Mouse (Mus musculus): ENCODE data around the gene Mif. TPM values are rescaled to one million over a fixed set of nuclear protein-coding genes. Genes with fewer than 3 reads are reported as not detected.

Mif gene
- total and polyA plus RNA-seq, 2 experiments = 211 to 1,462 TPM

GRCm38 (mm10) chr10:75880351-75880750, 20.3 kb upstream of the Mif start:
- no peak for DNase-seq (ENCODE audit: extremely low read depth, low read depth, low spot score)
- H3K4me3 ChIP-seq (ENCODE audit: insufficient read depth, low read depth, low read length) = no peak overlapping the region
- TF ChIP-seq CTCF (IDR thresholded peaks at IDR 0.05; ENCODE audit: low read depth, low read length) = no peak
- no peak for TF ChIP-seq POLR2A (IDR thresholded peaks at IDR 0.05; ENCODE audit: extremely low read depth, insufficient read depth, low read length)
- no peaks in the 10 kb centered on the region for H3K36me3 ChIP-seq (ENCODE audit: control insufficient read depth, insufficient read depth, low read length)
- H3K9ac ChIP-seq (ENCODE audit: low read depth, low read length) = no peak overlapping the region
- H3K4me1 ChIP-seq (ENCODE audit: control insufficient read depth, insufficient read depth, low read length) = peaks cover 6% of the 10 kb centered on the region; the same call in 1 of the 2 replicates
- no peak overlapping the region for H3K27ac ChIP-seq (replicated peaks; ENCODE audit: insufficient read depth, low read depth, low read length)
- no peaks in the 10 kb centered on the region for H3K79me2 ChIP-seq (ENCODE audit: control insufficient read depth, insufficient read depth, low read length)
- no peaks in the 10 kb centered on the region for H3K27me3 ChIP-seq (ENCODE audit: control insufficient read depth, insufficient read depth, low read length)
- 95% methylated on average over 10 of the region's 10 CpGs for WGBS

GRCm38 (mm10) chr10:75878836-75879235, 18.8 kb upstream of the Mif start:
- no peaks in the 10 kb centered on the region for H3K36me3 ChIP-seq (ENCODE audit: control insufficient read depth, insufficient read depth, low read length)
- H3K79me2 ChIP-seq (ENCODE audit: control insufficient read depth, insufficient read depth, low read length) = no peaks in the 10 kb centered on the region
- TF ChIP-seq POLR2A (IDR thresholded peaks at IDR 0.05; ENCODE audit: extremely low read depth, insufficient read depth, low read length) (no peak), CTCF (IDR thresholded peaks at IDR 0.05; ENCODE audit: low read depth, low read length) (no peak)
- H3K4me3 ChIP-seq (ENCODE audit: insufficient read depth, low read depth, low read length) = no peak overlapping the region
- DNase-seq (ENCODE audit: extremely low read depth, low read depth, low spot score) = peak; percentile 53
- no peaks in the 10 kb centered on the region for H3K27me3 ChIP-seq (ENCODE audit: control insufficient read depth, insufficient read depth, low read length)
- WGBS = 60% methylated on average over 3 of the region's 3 CpGs
- peaks cover 6% of the 10 kb centered on the region; the same call in 1 of the 2 replicates for H3K4me1 ChIP-seq (ENCODE audit: control insufficient read depth, insufficient read depth, low read length)
- no peak overlapping the region for H3K9ac ChIP-seq (ENCODE audit: low read depth, low read length)
- H3K27ac ChIP-seq (replicated peaks; ENCODE audit: insufficient read depth, low read depth, low read length) = no peak overlapping the region

- H3K4me1 ChIP-seq (ENCODE audit: control insufficient read depth, insufficient read depth, low read length) = peaks cover 3% of the 10 kb centered on the region; the same call in 1 of the 2 replicates
- no peak overlapping the region for H3K27ac ChIP-seq (replicated peaks; ENCODE audit: insufficient read depth, low read depth, low read length)
- no peaks in the 10 kb centered on the region for H3K36me3 ChIP-seq (ENCODE audit: control insufficient read depth, insufficient read depth, low read length)
- no peak overlapping the region for H3K4me3 ChIP-seq (ENCODE audit: insufficient read depth, low read depth, low read length)
- DNase-seq (ENCODE audit: extremely low read depth, low read depth, low spot score) = no peak
- 49% methylated on average over 10 of the region's 10 CpGs for WGBS
- no peaks in the 10 kb centered on the region for H3K79me2 ChIP-seq (ENCODE audit: control insufficient read depth, insufficient read depth, low read length)
- no peak overlapping the region for H3K9ac ChIP-seq (ENCODE audit: low read depth, low read length)
- no peak for TF ChIP-seq POLR2A (IDR thresholded peaks at IDR 0.05; ENCODE audit: extremely low read depth, insufficient read depth, low read length)
- TF ChIP-seq CTCF (IDR thresholded peaks at IDR 0.05; ENCODE audit: low read depth, low read length) = no peak
- H3K27me3 ChIP-seq (ENCODE audit: control insufficient read depth, insufficient read depth, low read length) = no peaks in the 10 kb centered on the region
These were observed 13.6 kb upstream of the Mif start for GRCm38 (mm10) chr10:75873543-75874170.

GRCm38 (mm10) chr10:75872915-75873542, 13.0 kb upstream of the Mif start:
- no peak overlapping the region for H3K9ac ChIP-seq (ENCODE audit: low read depth, low read length)
- peaks cover 3% of the 10 kb centered on the region; the same call in 1 of the 2 replicates for H3K4me1 ChIP-seq (ENCODE audit: control insufficient read depth, insufficient read depth, low read length)
- no peaks in the 10 kb centered on the region for H3K79me2 ChIP-seq (ENCODE audit: control insufficient read depth, insufficient read depth, low read length)
- H3K27me3 ChIP-seq (ENCODE audit: control insufficient read depth, insufficient read depth, low read length) = no peaks in the 10 kb centered on the region
- TF ChIP-seq POLR2A (IDR thresholded peaks at IDR 0.05; ENCODE audit: extremely low read depth, insufficient read depth, low read length) (no peak), CTCF (IDR thresholded peaks at IDR 0.05; ENCODE audit: low read depth, low read length) (no peak)
- no peak overlapping the region; the same call in 1 of the 2 replicates for H3K4me3 ChIP-seq (ENCODE audit: insufficient read depth, low read depth, low read length)
- no peaks in the 10 kb centered on the region for H3K36me3 ChIP-seq (ENCODE audit: control insufficient read depth, insufficient read depth, low read length)
- WGBS = 5% methylated on average over 11 of the region's 11 CpGs
- peak overlapping the region; percentile 49 for H3K27ac ChIP-seq (replicated peaks; ENCODE audit: insufficient read depth, low read depth, low read length)
- DNase-seq (ENCODE audit: extremely low read depth, low read depth, low spot score) = peak; percentile 91

- Histone ChIP-seq H3K79me2 (ENCODE audit: control insufficient read depth, insufficient read depth, low read length) (no peaks in the 10 kb centered on the region), H3K4me3 (ENCODE audit: insufficient read depth, low read depth, low read length) (peak overlapping the region; percentile 45; the same call in 1 of the 2 replicates), H3K4me1 (ENCODE audit: control insufficient read depth, insufficient read depth, low read length) (peaks cover 3% of the 10 kb centered on the region; the same call in 1 of the 2 replicates), H3K9ac (ENCODE audit: low read depth, low read length) (peak overlapping the region; percentile 64), H3K36me3 (ENCODE audit: control insufficient read depth, insufficient read depth, low read length) (no peaks in the 10 kb centered on the region), H3K27ac (replicated peaks; ENCODE audit: insufficient read depth, low read depth, low read length) (peak overlapping the region; percentile 49), H3K27me3 (ENCODE audit: control insufficient read depth, insufficient read depth, low read length) (no peaks in the 10 kb centered on the region)
- no peak for DNase-seq (ENCODE audit: extremely low read depth, low read depth, low spot score)
- 40% methylated on average over 10 of the region's 10 CpGs for WGBS
- TF ChIP-seq POLR2A (IDR thresholded peaks at IDR 0.05; ENCODE audit: extremely low read depth, insufficient read depth, low read length) = no peak
- TF ChIP-seq CTCF (IDR thresholded peaks at IDR 0.05; ENCODE audit: low read depth, low read length) = no peak
These were observed 12.2 kb upstream of the Mif start for GRCm38 (mm10) chr10:75872025-75872914.

Measured in liver, adult 2 months (tissue).